20 mouse cellular contexts compared by ENCODE assay signal in genomic region chr2:105544099-105544498, GRCm38 (mm10).
A peak's percentile ranks its signal among the peaks of the same experiment; 100 is the strongest.
DNase-seq lines count a peak whose midpoint lies in the region; ATAC-seq lines count a peak whose summit lies in the region.
"Had no signal": no experiment of that assay in that cellular context is flagged by ENCODE, and none has a peak within 500 bp of the region (broad histone marks: within the 10 kb centered on the region; RNA-seq: fewer than 3 reads in every experiment).

No protein-coding gene starts in this region.

- H3K9ac ChIP-seq in heart, embryonic 12.5 days, result no peak overlapping the region
- no peak overlapping the region for H3K9ac ChIP-seq in heart, embryonic 16.5 days (ENCODE audit: low read length)
- no peak overlapping the region for H3K9ac ChIP-seq in midbrain, embryonic 13.5 days (replicated peaks)
- H3K9ac ChIP-seq: embryonic facial prominence, embryonic 12.5 days; forebrain, embryonic 15.5 days; hindbrain, embryonic 14.5 days had no signal

- DNase-seq in heart, postnatal 36 days, result no peak
- no peak for DNase-seq in heart, adult 11 months
- DNase-seq in midbrain, embryonic 10.5 days (ENCODE audit: low spot score), result no peak
- DNase-seq: adrenal gland, postnatal 14 days; cerebellum, adult 11-12 months; cerebellum, adult 9-10 months; cerebellum, postnatal 25 days; gastrocnemius, postnatal 36 days; heart, adult 2 months; kidney, adult 2 months had no signal

- H3K4me2 ChIP-seq in heart, embryonic 12.5 days, result peak overlapping the region; percentile 54
- H3K4me2 ChIP-seq in heart, embryonic 16.5 days (ENCODE audit: low read depth, low read length), result peak overlapping the region; percentile 55
- H3K4me2 ChIP-seq in midbrain, embryonic 13.5 days (replicated peaks), result no peak overlapping the region
- H3K4me2 ChIP-seq: embryonic facial prominence, embryonic 12.5 days; forebrain, embryonic 15.5 days; hindbrain, embryonic 14.5 days had no signal

- no peaks in the 10 kb centered on the region for H3K9me3 ChIP-seq in heart, embryonic 12.5 days (replicated peaks)
- no peaks in the 10 kb centered on the region for H3K9me3 ChIP-seq in heart, embryonic 16.5 days (replicated peaks; ENCODE audit: control insufficient read depth, low read length)
- no peaks in the 10 kb centered on the region for H3K9me3 ChIP-seq in midbrain, embryonic 13.5 days
- H3K9me3 ChIP-seq in midbrain, embryonic 10.5 days (replicated peaks), result no peaks in the 10 kb centered on the region
- H3K9me3 ChIP-seq: embryonic facial prominence, embryonic 12.5 days; forebrain, embryonic 15.5 days had no signal

- H3K36me3 ChIP-seq in heart, embryonic 12.5 days, result no peaks in the 10 kb centered on the region
- no peaks in the 10 kb centered on the region for H3K36me3 ChIP-seq in heart, embryonic 16.5 days (ENCODE audit: control insufficient read depth, insufficient read depth)
- H3K36me3 ChIP-seq in midbrain, embryonic 13.5 days, result no peaks in the 10 kb centered on the region
- no peaks in the 10 kb centered on the region for H3K36me3 ChIP-seq in midbrain, embryonic 10.5 days
- H3K36me3 ChIP-seq: embryonic facial prominence, embryonic 12.5 days; forebrain, embryonic 15.5 days had no signal

- ATAC-seq in heart, embryonic 12.5 days (ENCODE audit: insufficient number of reproducible peaks, low FRiP score), result no peak
- ATAC-seq in heart, embryonic 16.5 days (replicated peaks; ENCODE audit: extremely low read depth, insufficient read depth, low FRiP score), result 0 out of 2 replicates have a peak, but pooled peaks have one; percentile 18
- 0 out of 2 replicates have a peak, but pooled peaks have one; percentile 17 for ATAC-seq in midbrain, embryonic 13.5 days
- ATAC-seq: activated CD4-positive, CD25-positive, alpha-beta regulatory T cell, adult 4 months; forebrain, embryonic 15.5 days; intestine, embryonic 16.5 days; Patski had no signal

- WGBS in heart, embryonic 12.5 days, result 36% methylated on average over 13 of the region's 13 CpGs
- 26% methylated on average over 13 of the region's 13 CpGs for WGBS in heart, embryonic 16.5 days
- 91% methylated on average over 13 of the region's 13 CpGs for WGBS in midbrain, embryonic 13.5 days
- 89% methylated on average over 13 of the region's 13 CpGs for WGBS in midbrain, embryonic 10.5 days

- intact Hi-C loops in heart, postnatal 36 days (cut with DNase I), result no loop called here

- no peaks in the 10 kb centered on the region for H3K27me3 ChIP-seq in heart, embryonic 12.5 days (replicated peaks)
- no peaks in the 10 kb centered on the region for H3K27me3 ChIP-seq in heart, embryonic 16.5 days (ENCODE audit: control insufficient read depth, insufficient read depth, low read length)
- no peaks in the 10 kb centered on the region for H3K27me3 ChIP-seq in midbrain, embryonic 13.5 days
- no peaks in the 10 kb centered on the region for H3K27me3 ChIP-seq in midbrain, embryonic 10.5 days (ENCODE audit: low read depth, poor library complexity, severe bottlenecking)
- H3K27me3 ChIP-seq: CH12.LX; embryonic facial prominence, embryonic 12.5 days; forebrain, embryonic 15.5 days; Patski had no signal

- H3K4me3 ChIP-seq in heart, embryonic 12.5 days, result 0 out of 2 replicates have a peak overlapping the region, but pooled peaks have one; percentile 16
- H3K4me3 ChIP-seq in heart, embryonic 16.5 days (ENCODE audit: low read length), result peak overlapping the region; percentile 14; the same call in 1 of the 2 replicates
- H3K4me3 ChIP-seq in midbrain, embryonic 13.5 days (replicated peaks), result no peak overlapping the region
- no peak overlapping the region for H3K4me3 ChIP-seq in midbrain, embryonic 10.5 days
- H3K4me3 ChIP-seq: embryonic facial prominence, embryonic 12.5 days; forebrain, embryonic 15.5 days; heart, adult 2 months had no signal

- no peak overlapping the region for H3K27ac ChIP-seq in heart, embryonic 12.5 days (ENCODE audit: poor library complexity, severe bottlenecking)
- H3K27ac ChIP-seq in heart, embryonic 16.5 days (ENCODE audit: low read length), result no peak overlapping the region
- H3K27ac ChIP-seq in midbrain, embryonic 13.5 days, result no peak overlapping the region
- H3K27ac ChIP-seq in midbrain, embryonic 10.5 days (replicated peaks), result no peak overlapping the region
- H3K27ac ChIP-seq: embryonic facial prominence, embryonic 12.5 days; forebrain, embryonic 15.5 days; heart, adult 2 months; hindbrain, embryonic 14.5 days had no signal

- peaks cover 3% of the 10 kb centered on the region; the same call in 1 of the 2 replicates for H3K4me1 ChIP-seq in heart, embryonic 12.5 days (replicated peaks)
- no peaks in the 10 kb centered on the region for H3K4me1 ChIP-seq in heart, embryonic 16.5 days (ENCODE audit: control insufficient read depth, insufficient read depth, low read length)
- H3K4me1 ChIP-seq in midbrain, embryonic 13.5 days (replicated peaks), result no peaks in the 10 kb centered on the region
- no peaks in the 10 kb centered on the region for H3K4me1 ChIP-seq in midbrain, embryonic 10.5 days
- H3K4me1 ChIP-seq: embryonic facial prominence, embryonic 12.5 days; forebrain, embryonic 15.5 days had no signal

Comparison
In these comparisons a context has a peak if more than half of its experiments do, and no peak if none do; other contexts are left out.
1. H3K4me3 ChIP-seq: peak in heart, embryonic 12.5 days (single experiment) and heart, embryonic 16.5 days (single experiment); none in midbrain, embryonic 13.5 days (single experiment) and midbrain, embryonic 10.5 days (single experiment).